Mouse (Mus musculus): ENCODE results near the gene Sppl2a.

- TF ChIP-seq GATA1 (IDR thresholded peaks at IDR 0.05; ENCODE audit: low read length) (no peak), TAL1 (IDR thresholded peaks at IDR 0.05; ENCODE audit: low read length) (no peak)
Measured at GRCm38 (mm10) chr2:126891743-126892142, 41.3 kb downstream of the Sppl2a start.
